Mouse (Mus musculus): ENCODE measurements around the gene Tmem28. TPM values are rescaled to one million over a fixed set of nuclear protein-coding genes. Genes with fewer than 3 reads are reported as not detected.

The Tmem28 gene
- polyA plus RNA-seq, 1 experiment from 2014 or later = not detected

GRCm38 (mm10) chrX:99873259-99873919 lies 52.6 kb downstream of the Tmem28 start:
- H3K27me3 ChIP-seq = peaks cover 4% of the 10 kb centered on the region; the same call in 1 of the 2 replicates
- no peak overlapping the region for H3K27ac ChIP-seq
- H3K4me2 ChIP-seq = no peak overlapping the region
- no peak overlapping the region for H3K4me3 ChIP-seq (replicated peaks)
- 59% methylated on average over 2 of the region's 2 CpGs for WGBS (ENCODE audit: insufficient replicate concordance)
- DNase-seq (no peak), ATAC-seq (ENCODE audit: low read depth) (no peak)
- no peaks in the 10 kb centered on the region for H3K4me1 ChIP-seq (replicated peaks)
- no peaks in the 10 kb centered on the region for H3K36me3 ChIP-seq
- H3K9ac ChIP-seq = no peak overlapping the region
- no peaks in the 10 kb centered on the region for H3K9me3 ChIP-seq (replicated peaks)

GRCm38 (mm10) chrX:99873920-99874296 lies 53.1 kb downstream of the Tmem28 start:
- WGBS (ENCODE audit: insufficient replicate concordance) = 32% methylated on average over 4 of the region's 4 CpGs
- H3K4me1 ChIP-seq (replicated peaks) = no peaks in the 10 kb centered on the region
- no peak overlapping the region for H3K4me2 ChIP-seq
- H3K9ac ChIP-seq = no peak overlapping the region
- DNase-seq = no peak
- no peak overlapping the region for H3K27ac ChIP-seq
- no peaks in the 10 kb centered on the region for H3K36me3 ChIP-seq
- H3K4me3 ChIP-seq (replicated peaks) = no peak overlapping the region
- no peak for ATAC-seq (ENCODE audit: low read depth)
- peaks cover 4% of the 10 kb centered on the region; the same call in 1 of the 2 replicates for H3K27me3 ChIP-seq
- H3K9me3 ChIP-seq (replicated peaks) = no peaks in the 10 kb centered on the region

GRCm38 (mm10) chrX:99876781-99877180 lies 56.0 kb downstream of the Tmem28 start:
- 61% methylated on average over 4 of the region's 4 CpGs for whole genome bisulfite sequencing (ENCODE audit: insufficient replicate concordance)

DNA sequence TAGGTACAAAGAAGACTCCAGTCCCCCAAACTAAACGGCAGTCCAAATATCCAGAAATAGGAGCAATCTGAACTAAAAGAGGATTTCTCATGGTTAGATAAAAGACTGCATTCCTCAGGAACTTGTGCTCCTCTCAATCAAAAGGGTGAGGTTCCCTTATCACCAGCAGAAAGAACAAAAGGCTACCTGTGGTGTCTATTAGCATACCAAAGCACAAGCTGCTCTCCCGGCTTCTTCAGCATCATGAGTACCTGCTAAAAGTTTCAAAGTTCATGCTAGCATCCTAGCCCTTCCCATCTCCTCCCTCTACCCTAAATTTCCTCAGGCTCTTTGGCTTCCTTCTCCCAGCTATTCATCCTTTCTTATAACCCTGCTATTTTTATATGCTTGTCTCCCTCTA lies 62.6 kb downstream of the Tmem28 start:
- no peaks in the 10 kb centered on the region for H3K36me3 ChIP-seq
- H3K4me2 ChIP-seq = no peak overlapping the region
- no peaks in the 10 kb centered on the region for H3K27me3 ChIP-seq
- no peak overlapping the region for H3K9ac ChIP-seq
- no peak for ATAC-seq (ENCODE audit: low read depth)
- no peak overlapping the region for H3K4me3 ChIP-seq (replicated peaks)
- no peaks in the 10 kb centered on the region for H3K9me3 ChIP-seq (replicated peaks)
- DNase-seq = no peak
- no peaks in the 10 kb centered on the region for H3K4me1 ChIP-seq (replicated peaks)
- WGBS (ENCODE audit: insufficient replicate concordance) = 55% methylated on average over 2 of the region's 2 CpGs
- H3K27ac ChIP-seq = no peak overlapping the region

More at GRCm38 (mm10) chrX:99876781-99877180, 56.0 kb downstream of the Tmem28 start:
- no peak overlapping the region for H3K4me2 ChIP-seq
- ATAC-seq (ENCODE audit: low read depth) = no peak
- H3K27me3 ChIP-seq = 0 out of 2 replicates have a peak, but pooled peaks cover 4% of the 10 kb centered on the region
- no peaks in the 10 kb centered on the region for H3K4me1 ChIP-seq (replicated peaks)
- no peak overlapping the region for H3K4me3 ChIP-seq (replicated peaks)
- H3K27ac ChIP-seq = no peak overlapping the region
- no peaks in the 10 kb centered on the region for H3K36me3 ChIP-seq
- no peak overlapping the region for H3K9ac ChIP-seq
- DNase-seq = no peak
- H3K9me3 ChIP-seq (replicated peaks) = no peaks in the 10 kb centered on the region

Other genes with a start within 250 kb of the Tmem28 start
- 0.40 and 0.68 TPM in 2 replicates for gene Eda, start 154.6 kb downstream of the Tmem28 start, polyA plus RNA-seq (2015; fragmentation: Nextera tagmentation; extraction: Ambion mirVana)